Mouse (Mus musculus): ENCODE data around the gene Ugp2.

The Ugp2 gene

DNA sequence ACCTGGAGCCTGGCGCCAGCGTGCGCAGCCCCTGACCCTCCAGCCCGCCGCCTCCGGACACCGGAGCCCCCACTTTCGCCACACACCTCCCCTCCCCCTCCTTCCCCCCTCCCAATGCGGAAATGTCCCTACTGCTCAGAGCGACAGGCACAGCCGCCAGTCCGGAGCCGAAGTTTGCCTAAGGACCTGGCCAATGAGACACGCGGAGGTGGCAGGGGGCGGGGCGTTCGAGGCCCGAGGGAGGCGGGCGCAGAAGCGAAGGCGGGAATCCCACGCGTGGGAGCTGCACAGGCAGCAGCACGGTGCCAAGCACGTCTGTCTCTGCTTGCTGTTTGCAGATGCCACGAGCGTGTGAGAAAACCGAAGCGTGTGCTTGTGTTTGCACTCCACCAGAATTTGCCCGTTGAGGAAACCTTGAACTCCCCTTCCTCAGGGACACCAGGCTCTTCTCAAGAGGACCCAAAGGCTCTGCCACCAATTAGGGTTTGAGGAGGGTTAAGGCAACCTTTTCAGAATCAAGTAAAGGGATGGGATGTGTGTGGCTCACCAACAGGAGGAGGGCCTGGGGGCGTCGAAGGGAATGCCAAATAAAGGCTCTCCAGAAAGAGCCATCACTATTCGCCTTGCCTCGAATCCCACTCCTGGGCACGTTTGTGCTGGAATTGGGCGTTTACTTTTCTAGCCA lies at the start of gene Ugp2:
TSS of gene Ugp2 (minus strand) at position 80 of the 685 bp plus-strand sequence.
- peak; percentile 95 for ATAC-seq (ENCODE audit: low TSS enrichment)

DNA sequence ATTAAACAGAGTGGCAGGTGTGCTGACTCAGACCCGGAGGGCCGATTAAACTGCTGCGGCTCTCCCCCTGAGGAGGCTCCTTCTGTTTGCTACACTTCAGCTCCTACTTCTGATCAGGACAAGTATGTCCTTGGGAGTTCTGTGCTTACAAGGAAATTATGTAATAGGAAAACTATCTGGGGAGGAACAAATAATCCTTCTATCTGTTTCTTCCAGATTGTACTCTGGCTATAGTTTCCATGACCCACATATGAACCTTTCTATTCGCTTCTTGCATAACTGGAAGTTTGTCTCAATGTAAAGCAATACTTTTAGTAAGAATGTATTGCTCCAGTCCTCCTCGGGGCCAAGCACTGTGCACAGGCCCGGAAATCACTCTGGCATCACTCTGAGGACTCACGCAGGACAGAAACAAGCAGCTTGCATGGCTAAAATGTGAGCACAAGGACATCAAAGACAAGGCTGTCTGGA lies 43.9 kb upstream of the Ugp2 start:
- no peak for ATAC-seq (ENCODE audit: low TSS enrichment)

DNA sequence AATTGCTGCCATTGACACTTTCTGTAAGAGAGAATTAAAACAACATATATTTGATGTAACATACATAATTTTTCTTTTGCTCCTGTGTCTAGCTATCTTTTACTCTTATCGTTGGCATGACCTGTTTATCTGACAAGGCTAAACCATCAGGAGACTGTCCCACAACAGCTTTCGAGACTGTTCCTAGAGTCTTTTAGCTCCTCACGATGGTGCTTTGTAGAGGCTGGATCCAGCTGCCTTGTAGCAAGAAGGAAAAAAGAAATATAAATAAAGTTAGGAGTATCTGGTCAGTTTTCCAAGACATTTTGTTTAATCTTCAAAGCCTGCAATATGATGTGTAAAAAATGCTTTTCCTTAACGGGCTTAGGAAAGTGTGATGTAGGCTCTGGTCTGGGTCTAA lies 35.7 kb upstream of the Ugp2 start:
- no peak for ATAC-seq (ENCODE audit: low TSS enrichment)

DNA sequence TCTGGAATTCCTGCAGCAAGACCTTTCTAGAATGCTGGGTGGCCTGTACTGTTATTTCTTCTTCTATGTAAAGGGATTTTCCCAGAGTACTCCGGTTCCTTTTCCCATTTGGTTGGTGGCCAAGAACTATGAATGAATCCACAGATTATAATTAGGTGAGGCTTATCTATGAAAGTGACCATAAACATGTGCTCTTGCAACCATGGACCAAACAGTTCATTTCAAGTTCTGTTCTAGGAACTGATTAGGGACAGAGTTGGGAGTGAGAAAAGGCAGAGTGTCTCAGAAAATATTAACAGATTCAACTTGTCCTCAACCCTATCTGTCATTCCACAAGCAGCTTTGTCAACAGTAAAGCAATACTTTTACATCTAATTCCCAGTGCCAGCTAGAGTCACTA lies 35.1 kb upstream of the Ugp2 start:
- ATAC-seq (ENCODE audit: low TSS enrichment) = no peak

DNA sequence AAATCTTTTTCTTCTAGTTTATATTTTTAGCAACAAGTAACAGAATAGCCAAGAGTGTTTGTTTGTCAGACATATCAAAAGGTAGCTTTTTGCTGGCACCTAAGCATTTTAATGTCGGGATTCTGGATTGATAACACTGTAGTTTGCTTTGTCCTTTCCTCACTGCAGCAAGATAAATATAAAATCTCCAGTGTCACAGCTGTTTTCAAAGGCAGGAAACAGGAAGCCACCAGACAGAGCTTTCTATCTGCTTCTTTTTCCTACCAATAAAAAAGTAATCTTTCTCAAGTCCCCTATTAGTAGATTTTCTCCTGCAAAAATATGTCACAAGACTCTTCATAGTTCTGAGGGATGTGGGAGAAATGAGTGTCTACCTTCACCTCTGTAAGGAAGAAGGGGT lies 32.9 kb upstream of the Ugp2 start:
- ATAC-seq (ENCODE audit: low TSS enrichment) = no peak

DNA sequence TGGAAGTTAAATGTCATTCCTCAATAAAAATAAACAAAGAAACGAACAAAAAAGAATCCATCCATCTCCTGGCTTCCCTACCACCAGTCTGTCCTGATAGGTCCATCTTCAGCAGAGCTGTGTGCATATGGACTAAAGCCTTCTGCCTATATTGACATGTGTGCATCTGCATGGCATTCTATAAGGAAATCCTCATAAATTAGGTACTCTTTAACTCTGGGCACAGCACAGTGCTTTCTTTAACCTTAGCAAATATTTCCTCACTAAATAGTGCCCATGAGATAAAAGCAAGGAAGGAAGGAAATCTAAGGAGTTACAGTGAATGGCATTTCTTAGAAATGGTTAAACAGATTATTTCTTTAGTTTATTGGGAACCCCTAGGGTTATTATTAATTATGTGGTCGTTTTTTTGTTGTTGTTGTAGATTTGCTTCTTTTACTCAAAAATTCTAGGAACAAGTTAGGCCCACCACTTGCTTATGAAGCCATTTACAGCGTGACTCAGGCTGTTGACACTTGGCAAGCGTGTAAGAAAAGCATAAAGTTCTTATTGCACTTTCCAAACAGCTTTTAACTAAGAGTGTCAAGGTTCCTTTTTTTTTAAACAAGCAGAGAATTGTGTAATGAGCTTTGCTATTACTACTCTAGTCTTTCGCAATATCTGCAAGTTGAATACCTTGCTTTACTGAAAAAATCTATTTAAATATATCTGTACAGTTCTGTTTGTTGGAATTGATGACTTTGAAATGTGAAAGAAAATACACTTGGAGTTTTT lies 31.7 kb upstream of the Ugp2 start:
- no peak for ATAC-seq (ENCODE audit: low TSS enrichment)

DNA sequence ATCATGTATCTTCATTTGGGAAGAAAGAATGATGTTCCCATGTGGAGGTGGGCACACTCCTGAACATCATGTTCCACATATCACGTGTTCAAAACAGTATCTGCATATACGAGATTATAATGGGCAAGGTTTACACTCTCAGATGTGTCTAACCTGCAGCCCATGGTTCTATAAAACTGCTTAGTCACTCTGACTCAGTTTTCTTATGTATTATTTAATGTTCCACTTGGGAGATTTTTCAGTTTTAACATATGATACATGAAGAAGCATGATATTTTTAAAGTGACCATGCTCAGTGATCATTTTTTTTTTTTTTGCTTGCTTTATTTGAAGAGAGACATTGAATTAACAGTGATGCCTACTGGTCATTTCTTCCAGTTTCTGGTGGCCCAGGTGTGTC lies 30.2 kb upstream of the Ugp2 start:
- ATAC-seq (ENCODE audit: low TSS enrichment) = no peak

DNA sequence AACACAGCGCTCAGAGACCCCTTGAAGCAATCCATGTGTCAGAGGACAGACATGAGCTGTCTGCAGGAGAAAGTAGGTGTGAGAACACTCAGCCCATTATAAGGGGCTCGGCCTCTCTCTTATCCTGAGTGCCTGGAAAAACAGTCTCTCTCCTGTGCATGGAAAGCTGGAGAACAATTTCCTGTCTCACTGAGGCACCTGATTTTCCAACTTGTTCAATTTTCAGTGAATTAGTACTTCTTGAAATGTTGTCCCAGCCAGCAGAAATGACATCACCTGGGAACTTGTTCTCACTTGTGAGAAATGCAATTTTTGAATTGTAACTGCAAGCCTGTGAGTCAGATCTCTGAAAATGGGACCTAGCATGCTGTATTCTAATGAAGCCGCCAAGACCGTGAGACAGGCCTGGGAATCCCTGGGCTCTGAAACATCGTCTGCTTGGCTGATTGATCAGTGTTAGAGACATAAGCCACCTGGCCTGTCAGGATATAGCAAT lies 28.2 kb upstream of the Ugp2 start:
- peak; percentile 50; the same call in 1 of the 2 replicates for ATAC-seq (ENCODE audit: low TSS enrichment)

DNA sequence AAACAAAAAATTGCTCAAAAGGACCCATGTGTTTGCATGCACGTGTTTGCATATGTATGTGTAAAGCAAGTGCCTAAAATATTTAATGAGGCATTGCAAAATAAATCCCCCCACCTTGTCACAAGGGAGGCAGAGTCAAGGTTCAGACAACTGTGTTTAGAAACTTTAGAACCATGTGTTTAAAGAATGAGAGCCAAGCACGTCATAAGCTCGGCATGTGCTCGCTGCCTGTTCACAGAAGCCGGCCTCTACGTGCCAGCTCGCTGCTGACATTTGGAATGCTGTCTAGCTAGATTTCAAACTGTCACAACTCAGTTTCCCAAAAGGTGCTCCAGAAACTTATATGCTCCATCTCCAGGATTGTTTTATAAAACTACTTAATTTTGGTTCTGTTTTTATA lies 27.5 kb upstream of the Ugp2 start:
- no peak for ATAC-seq (ENCODE audit: low TSS enrichment)

DNA sequence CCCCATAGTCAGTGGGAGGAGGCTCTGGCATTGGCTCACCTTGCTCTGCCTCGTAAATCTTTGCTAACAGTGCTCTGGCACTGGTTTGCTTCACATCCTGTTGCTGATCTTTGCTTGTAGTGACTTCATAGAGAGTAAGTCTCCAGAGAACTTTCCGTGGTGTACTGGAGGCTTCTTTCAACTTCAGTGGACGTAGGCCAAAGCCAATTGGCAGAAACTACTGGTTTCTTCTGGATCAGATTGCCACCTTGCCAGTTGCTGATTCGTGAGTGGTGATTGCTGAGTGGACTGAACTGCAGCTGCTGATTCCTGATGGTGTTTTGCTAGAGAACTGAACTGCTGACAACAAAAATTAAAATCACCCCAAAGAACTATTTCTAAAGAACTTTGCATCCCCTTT lies 15.8 kb upstream of the Ugp2 start:
- ATAC-seq (ENCODE audit: low TSS enrichment) = no peak

DNA sequence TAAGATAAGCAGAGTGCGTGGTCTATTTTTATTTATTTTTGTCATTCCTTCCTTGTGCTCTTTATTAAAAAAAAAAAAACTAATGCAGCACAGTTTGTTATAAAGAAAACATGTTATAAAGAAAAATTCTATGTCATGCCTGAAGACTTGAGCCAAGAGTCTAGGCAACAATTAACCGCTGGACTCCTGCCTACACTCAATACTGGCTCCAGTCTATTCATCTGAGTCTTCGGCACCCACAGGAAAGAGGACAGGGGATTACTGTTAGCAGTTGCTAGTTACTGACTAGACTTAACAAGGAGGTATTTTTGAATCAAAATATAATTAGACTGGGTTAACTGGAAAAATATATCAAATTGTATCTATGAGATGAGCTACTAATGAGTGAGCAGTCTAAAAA lies 3.1 kb upstream of the Ugp2 start:
- ATAC-seq (ENCODE audit: low TSS enrichment) = no peak

DNA sequence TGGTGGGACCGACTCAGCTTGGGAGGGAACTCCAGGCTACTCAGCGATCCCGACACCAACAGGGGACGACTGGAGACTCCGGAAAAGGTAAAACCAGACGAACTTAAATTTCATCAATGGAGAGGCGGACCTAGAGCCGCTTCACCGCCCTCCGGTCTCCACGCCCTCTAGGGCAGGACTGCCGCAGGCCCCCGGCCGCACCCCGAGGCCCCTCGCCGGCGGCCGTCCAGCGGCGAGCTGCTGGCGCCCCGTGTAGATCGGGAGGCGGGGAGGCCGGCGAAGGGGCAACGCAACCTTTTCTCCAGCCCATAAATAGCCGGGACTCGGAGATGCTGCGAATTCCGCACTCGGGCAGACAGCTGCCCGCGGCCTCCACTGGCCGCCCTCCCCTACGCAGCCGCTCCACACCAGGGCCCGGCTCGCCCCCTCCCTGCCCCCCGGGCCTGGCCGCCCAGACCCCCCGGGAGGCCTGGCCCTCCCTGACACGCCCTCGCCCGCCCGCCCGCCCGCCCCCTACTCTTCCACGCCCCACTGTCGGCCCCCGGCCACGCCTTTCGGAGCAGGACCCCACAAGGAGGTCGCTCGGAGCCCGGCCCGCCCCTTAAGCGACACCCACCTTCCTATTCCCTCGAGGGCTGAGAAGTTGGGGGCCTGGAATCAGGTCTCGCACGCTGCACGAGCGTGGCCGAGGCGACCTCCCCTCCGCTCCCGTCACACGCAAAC lies 441 bp downstream of the Ugp2 start:
- ATAC-seq (ENCODE audit: low TSS enrichment) = peak; percentile 56

DNA sequence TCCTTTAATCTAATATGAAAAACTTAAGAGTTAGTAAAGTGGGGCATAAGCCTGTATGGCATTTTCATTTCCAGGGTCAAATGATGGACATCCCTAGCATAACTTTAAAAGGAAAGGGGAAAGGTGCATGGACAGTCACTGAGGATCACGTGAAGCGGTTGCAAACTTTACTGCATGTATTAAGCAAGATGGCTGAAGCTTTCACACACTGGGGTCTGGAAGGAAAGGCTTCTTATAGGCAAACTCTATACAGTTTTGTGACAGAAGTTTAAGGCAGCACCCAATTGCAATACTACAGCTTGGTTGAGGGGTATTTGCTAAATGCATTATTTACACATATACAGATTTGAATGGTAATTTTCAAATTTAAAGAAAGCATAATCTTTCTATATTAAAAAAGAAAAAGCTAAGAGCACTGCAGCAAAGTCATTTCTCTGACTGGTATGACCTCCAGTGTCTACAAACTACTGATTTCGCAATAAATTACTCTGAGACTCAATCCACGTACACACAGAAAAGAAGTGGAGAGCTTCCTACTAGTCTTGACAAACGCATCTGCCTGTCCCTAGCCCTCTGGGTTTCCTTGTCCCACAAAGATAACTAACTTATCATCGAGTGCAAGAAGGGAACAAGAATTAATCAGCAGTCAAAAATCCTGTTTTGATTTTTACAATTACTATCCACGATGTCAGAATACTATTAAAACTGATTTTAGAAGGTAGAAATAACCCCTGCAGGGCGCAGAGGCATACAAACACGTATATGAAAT lies 1.6 kb downstream of the Ugp2 start:
- ATAC-seq (ENCODE audit: low TSS enrichment) = no peak

DNA sequence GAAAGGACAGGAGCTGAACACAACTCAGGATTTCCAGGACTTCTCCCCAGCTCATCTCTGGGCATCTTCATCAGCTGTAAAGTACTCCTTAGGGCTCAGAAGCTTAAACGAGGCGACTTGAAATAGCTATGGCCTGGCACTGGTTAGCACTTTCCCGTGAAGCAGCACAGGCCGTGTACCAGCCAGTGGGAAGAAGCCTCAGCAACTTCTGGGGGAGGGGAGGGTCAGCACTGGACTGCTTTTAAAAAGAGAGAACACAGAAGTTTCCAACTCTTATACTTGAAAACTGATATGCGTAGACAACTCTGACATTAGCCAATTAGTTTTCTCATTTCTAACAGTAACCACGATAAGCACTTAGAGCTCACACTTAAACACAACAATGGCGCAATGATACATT lies 2.5 kb downstream of the Ugp2 start:
- ATAC-seq (ENCODE audit: low TSS enrichment) = no peak

DNA sequence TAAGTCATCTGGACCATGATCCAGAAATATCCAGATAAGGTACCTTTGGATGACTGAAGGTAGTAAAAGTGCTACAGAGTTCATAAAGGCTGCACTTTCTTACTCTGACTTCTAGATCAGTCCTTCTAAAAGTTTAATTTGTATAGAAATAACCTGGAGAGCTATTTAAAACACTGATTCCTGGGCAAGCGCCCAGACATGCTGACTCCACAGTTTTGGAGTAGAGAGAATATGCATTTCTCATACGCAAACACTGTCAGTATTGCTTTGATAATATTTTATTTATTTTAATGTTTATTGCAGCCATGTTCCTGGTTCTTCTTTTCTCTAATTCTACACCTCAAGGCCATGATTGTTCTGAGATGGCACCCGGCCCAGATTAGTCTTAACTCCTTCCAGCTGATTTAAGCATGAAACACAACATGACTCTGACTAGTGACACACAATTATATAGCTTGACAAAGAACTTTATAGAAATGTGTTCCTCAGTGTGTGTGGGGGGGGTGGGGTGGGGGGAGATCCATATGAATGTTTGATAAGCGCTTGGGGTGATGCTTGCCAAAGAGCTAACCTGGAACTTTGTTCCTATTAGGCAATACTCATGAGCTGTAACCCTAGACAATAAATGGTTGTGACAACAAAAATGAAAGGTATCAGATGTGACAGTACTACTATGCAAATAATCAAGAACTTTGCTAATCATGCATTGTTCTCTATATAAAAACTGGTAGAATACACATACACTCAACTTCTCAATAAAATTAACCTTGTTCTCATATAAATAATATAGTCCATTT lies 7.7 kb downstream of the Ugp2 start:
- ATAC-seq (ENCODE audit: low TSS enrichment) = no peak

DNA sequence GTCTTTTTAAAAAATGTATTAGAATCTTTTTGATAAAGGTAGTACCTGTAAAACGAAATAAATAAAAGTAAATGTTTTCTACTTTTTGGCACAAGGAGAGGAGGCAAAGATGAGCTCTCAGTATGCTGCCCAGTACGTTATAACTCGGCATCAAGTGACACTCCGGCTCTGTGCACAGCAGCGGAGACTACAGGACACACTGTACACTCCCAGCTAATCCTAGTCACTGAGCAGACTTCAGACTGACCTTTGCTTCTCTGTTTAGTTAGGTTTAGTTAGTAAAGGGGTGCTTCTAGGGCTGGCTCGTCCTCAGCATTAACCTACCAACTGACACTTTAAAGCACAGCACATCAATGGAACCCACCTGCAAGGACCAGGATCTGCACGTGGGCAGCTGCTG lies 19.7 kb downstream of the Ugp2 start:
- no peak for ATAC-seq (ENCODE audit: low TSS enrichment)

DNA sequence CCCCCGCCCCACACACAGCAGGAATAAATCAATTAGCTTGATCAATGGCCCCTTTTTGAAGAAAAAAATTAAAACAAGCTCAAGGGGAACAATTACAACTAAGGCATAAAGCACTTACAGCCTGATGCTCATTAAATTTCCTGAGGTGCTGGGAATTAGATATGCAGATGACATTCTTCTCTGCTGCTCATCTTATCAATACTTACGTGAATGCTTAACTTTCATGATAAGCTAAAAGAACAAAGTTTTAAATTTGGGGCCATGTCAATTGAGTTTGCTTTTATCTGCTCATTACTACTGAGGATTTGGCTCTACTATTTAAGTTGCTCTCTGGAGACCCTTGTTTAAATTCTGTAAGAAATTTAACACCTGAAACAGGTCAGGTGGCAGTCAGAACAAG lies 22.1 kb downstream of the Ugp2 start:
- ATAC-seq (ENCODE audit: low TSS enrichment) = no peak

DNA sequence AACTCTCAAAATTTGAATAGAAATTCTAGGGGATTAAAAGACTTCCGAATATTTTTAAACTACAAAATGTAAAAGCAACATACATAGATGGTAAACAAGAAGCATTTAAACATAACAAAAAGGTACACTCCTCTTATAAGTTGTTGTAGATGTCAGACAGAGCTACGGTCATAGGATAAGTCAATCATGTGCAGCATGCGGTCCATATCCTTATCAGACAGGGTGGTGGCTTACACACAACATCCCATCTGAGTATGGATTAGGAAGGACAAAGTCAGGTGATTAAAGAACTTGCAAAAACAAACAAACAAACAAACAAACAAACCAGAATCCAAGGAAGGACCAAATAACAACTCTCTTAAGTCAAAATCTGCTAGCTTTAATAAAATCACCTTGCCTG lies 25.0 kb downstream of the Ugp2 start:
- no peak for ATAC-seq (ENCODE audit: low TSS enrichment)

DNA sequence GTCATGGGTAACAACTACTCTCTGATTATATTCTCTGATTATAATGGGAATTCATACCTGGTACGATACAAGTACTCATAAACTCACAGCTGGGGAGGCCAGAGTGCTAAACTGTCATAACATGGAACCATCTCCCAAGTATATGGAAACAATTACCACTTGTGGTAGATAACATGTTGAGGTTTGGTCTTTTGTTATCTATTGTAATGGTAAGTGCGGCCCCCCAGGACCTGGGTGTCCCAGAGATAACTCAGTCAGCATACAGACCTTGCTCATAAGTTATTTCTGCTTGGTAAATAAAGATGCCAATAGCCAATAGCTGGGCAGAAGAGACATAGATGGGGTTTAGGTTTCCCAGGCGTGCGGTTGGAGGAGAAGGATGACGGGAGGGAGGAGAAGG lies 27.5 kb downstream of the Ugp2 start:
- no peak for ATAC-seq (ENCODE audit: low TSS enrichment)

DNA sequence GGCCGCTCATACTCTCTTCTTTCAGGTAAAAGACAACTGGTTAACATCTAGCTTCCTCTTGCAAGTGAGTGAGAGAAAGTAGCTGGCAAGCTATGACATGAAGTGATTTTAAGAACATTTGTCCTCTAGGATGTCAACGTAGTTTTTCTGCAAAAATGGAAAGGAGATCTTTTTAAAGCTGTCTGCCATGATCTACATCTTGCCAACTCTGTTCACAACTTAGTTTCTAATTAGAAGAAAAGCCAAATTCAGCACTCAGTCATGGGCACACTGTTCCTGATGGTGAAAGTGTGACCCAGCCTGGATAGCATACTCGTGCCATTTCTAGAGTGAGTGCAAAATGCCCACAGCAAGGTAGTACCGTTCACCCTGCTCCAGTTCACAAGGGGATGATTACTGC lies 31.9 kb downstream of the Ugp2 start:
- peak; percentile 95 for ATAC-seq (ENCODE audit: low TSS enrichment)

DNA sequence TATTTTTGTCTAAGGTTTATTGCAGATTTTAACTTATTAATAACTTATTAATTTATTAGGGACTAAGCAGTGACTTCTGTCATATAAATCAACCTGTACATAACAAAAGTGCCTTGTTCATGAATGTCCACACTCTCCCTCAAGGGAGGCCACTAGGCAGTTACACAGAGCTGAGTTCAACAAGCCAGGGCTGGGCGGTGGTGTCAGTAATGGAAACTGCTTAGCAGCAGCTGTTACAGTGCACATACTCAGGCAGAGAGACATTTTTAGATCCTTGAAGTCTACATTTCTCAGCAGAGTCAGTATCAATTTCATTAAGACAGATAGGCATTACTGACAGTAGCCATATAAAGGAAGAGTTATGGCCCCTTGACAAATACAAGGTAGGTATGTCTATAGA lies 33.1 kb downstream of the Ugp2 start:
- no peak for ATAC-seq (ENCODE audit: low TSS enrichment)

Data from frontal cortex, adult (tissue).